Mouse (Mus musculus) spleen, postnatal 14 days (tissue): ENCODE data around the gene Cnksr1.

ENCODE experiments used
- DNase-seq, 2 experiments: peaks; one replicate each; pipeline ENCODE4 v3.0.0; 2021 to 2022; ENCODE audit warnings: low spot score in 2 of 2

Cnksr1 gene

DNA sequence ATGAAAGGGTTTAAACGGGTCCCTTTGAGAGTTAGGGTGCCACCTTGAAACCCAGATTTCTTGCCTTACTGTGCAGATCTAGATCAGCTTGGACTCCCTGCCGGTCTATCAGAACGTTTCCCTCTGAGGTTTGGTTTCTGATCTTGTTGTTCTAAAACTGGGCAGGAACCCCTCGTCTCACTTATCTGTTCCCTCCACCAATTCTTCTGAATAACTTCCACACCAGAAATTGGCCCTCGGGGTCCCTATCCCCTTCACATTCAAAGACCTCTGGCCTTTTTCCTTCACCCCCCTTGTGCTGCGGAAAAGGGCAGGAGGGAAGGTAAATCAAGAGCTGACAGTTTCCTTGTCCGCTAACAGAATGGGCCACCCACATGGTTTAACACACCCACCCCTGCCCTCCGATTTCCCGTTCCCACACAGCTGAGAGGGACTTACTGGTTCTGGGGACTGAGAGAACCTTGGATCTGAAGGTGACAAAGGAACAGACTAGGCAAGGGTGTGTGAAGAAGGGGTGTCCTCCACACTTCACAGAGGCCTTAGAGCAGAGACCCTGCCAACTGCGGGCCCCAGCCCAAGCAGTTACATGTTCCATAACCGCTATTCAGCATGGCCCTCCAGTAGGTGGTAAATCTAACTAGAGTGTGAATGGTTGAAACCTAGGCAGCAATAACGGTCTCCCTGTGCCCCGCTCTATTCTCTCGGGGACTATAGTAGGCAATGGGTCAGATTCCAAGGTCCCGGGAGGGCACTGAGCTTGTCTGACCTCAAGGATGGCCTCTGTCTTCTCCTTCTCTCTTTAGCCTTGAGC, 14.9 kb upstream of the Cnksr1 start:
- DNase-seq = no peak

DNA sequence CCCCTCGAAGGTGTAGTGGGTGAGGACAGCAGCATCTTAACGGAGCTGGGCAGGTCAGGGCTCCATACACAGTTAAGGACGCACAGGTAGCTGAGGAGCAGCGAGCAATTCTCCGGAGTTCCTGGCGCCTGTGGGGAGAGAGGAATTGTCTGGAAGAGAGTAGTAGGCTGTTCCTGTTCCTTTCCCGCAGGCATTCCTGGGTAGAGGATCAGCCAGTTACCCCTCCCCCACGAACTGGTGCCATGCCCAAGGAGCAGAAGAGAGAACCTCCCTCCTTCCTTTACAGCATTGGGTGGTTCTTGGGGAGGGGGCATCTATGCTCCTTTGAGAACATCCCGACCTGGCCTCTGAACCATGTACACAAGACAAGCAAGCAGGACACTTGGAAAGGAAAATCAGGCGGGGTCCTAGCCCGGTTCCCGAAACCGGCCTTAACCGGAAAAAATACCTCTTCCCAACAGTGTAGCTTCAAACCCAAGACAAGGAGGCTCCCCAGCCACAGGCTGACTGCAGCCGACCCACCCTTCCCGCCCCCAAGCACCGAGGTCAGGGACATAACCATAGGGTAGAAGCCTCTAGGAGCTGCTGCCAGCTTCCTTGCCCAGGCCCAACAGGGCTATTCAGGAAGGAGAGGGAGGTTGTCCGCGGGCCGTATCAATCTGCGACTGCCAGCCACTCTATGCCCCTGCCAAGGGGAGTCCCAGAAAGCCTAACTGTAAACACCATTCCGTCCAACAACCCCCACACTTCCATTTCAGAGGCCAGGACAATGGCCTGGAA, 14.1 kb upstream of the Cnksr1 start:
- no peak for DNase-seq

DNA sequence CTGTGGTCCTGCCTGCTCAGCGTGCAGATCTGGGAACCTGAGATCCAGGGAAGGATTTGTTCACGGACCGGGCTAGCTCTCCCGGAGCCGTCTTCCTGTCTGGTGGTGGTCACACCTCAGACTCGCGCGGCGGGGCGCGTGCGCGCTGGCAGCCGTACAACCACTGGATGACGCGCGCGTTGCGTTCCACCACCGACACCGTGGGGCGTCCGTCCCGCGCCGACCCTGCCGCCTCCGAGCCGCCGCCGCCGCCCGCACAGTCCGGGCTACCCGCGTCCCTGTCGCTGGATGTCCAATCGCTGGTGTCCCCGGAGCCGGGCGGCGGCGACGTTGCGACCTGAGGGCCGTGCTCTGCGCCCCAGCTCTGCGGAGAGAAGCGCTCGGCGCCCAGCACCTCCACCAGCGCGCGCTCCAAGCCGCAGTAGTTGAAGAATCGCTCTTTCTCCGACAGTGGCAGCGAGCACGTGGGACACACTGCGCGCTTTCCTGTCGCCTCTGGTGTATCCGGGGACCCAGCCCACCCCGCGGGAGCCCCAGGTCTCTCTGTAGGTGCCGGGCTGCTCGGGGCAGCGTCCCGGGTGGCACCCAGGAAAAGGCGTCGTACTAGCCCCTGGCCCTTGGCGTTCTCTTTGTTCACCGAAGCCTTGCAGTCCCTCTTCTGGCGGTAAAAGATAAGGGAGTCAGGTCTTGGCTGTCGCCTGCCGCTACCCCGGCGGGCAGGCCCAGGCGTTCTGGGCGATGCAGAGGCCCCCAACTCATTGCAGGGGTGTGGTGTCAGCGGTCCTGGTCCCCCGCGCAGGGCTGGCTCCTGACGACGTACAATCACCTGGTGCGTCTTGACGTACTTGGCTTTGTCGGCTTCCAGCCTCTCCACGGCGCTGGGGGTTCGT, 13.3 kb upstream of the Cnksr1 start:
- no peak for DNase-seq

DNA sequence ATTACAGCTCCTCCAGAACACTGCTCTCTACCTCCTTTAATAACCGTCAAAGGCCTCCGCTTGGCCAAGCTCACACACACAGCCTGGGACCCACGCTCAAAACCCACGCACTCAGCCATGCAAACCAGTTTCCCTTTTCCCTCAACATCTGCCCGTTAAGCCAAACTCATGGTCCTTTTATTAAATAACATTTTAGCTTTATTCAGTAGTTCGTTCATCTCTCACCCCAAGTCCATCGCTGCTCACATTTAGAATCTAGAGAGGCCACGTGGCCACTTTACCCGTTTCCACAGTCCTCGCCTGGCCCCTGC, 12.7 kb upstream of the Cnksr1 start:
- no peak for DNase-seq

DNA sequence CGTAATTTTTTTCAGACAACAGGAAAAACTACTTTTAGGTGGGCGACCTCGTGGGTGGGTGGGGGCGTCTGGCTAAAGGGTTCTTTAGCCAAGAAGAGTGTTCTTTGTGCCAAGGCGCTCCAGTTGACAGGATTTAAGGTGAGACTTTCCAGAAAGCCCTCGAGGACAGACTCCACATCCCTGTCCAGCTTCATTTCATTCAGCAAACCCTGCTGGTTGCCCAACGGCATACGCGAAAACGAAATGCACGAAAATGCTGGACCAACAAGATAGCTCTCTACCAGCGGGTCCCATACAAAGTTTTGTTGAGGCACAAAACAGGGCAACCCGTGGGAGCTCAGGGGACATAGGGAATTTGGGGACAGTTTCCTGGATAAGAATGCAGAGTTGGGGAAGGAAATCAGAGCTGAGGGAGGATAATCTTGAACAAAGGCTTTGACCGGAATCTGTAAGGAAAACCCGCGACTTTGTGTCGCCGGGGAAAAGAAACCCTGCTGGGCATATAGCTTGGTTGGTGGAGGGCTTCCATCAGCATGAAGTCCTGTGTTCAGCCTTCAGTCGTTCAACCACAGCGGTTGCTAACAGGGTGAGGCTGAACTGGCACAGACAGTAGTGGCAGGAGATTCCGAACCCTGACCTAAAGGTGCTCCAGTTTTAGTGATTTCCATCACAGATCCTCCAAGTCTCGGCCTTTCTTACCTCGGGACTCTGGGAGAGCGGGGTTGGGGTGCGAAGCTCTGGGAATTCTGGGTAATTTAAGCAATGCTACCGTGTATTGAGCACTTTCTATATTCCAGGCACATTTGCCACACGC, 12.1 kb upstream of the Cnksr1 start:
- no peak for DNase-seq

DNA sequence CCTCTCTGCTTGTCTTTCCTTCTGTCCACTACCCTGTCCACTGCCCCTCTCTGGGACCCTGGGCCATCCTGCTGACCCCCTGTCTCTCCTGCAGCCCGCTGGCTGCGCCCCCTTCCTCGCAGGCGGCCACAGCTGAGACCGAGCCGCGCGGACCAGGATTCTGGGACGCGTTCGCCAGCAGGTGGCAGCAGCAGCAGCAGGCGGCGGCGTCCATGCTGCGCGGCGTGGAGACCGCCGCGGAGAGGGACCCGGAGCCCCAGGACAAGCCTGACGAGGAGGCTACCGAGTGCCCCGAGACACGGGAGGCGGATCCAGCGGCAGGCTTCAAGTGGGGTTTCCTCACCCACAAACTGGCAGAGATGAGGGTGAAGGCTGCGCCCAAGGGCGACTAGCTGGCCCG, 11.5 kb upstream of the Cnksr1 start:
- DNase-seq = peak; percentile 24 to 60

DNA sequence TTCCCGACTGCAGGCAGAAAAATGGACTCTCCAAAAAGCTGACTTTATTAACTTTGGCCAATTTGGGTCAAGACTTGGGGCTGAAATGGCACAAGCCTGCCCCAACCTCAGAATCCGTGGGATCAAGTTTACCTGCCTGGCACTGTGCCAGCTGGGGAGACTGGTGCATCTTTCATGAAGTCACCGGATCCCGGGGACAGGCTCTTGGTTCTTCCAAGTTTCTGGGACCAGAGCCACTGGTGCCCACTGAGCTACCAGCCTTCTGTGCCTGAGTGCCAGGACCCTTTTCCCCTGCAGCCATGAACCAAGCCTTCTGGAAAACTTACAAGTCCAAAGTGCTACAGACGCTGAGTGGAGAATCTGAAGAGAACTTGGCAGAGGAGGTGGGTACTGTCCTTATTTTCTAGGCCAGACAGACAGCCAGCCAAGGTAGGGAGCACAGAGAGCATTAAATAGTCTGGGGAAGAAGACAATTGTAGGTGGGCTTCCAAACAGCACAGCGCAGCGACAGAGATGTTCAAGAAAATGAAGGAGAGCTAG, 8.6 kb upstream of the Cnksr1 start, which contains the start of gene Gm30191:
TSS of gene Gm30191 (plus strand) at position 217 of the 540 bp plus-strand sequence.
- DNase-seq = no peak

DNA sequence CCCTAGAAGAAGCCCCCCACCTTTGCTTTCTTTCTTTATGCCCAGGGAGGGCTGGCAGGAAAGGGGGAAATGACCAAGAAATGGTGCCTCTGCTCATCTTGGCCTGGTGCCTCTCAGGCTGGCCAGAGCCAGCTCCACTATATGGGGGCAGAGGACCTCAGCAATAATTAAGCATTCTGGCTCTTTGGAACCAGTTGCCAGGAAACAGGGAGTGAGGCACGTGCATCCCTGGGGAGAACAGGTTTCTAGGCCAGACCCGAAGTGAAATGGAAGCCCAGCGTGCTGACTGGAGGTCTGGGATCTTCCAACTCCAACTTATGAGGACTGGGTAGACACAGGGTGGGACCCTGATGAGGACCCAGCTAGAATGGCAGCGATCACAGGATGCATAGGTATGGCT, 8.1 kb upstream of the Cnksr1 start:
- DNase-seq = no peak

DNA sequence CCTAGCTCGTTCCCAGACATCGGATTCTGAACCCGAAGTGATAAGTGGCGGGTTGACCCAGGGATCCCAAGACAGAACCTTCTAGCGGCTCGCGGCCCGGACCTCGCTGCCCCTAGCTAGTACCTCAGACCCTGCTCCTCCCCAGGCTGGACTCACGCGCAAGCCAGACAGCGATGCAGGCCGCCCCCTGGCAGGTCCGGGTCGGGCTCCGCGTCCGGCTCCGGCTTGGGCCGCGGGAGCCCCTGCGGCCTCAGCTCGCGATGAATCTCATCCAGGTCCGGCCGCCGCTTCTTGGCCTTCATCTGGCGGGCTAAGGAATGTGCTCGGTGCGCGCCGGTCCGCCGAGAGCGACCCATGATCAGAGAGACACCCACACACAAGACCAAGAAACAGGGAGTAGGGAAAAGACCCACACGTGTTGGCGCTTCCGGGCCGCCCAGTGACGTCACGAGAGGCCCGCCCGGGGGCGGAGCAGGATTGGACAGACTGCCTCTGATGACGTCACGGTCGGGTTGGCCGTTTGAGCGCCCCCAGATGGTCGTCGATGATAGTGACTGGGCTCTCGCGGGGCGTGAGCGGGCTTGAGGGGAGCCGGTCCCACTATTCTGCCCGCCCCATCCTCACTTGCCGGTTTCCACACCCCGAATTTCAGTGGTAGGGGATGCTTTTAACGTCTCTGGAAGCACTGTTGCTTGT, 7.1 kb upstream of the Cnksr1 start, which contains the start of gene Zfp593:
TSS of gene Zfp593 (minus strand) at position 445 of the 696 bp plus-strand sequence.
- peak; percentile 87 to 95 for DNase-seq

DNA sequence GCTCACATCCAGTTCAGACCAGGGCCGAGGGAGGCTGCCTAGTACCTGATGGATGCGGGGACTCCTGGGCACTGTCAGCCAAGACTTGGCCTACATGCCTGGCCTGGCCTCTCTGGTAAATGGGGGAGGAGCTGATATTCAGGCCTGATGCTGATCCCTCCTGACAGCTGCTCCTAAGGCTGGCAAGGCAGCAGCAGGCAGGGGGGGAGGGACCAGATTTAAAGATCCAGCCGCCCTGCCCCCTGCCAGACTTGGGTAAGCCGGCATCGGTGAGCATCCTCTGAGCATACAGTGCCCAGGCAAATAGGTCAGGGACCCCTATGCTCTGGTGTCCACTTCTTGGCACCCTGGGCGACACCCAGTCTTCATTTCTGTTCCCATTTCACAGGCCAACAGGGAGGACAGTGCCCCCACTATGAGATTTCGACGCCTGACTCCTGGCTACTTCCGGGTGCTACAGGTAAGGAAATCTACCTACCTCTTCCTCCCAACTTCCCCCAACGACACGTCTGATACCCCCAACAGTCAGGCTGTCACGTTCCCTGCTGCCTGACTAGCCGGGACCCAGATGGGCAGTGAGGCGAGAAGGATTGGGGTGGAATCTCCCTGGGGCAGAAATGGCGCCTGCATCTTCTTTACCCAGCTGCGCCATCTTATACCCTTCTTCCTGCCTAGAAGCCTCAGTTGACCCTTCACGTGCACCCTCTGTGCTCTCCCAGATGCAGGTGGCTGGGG, 5.5 kb upstream of the Cnksr1 start, which contains the start of gene E130218I03Rik:
TSS of gene E130218I03Rik (plus strand) at position 147 of the 735 bp plus-strand sequence.
- DNase-seq = no peak

DNA sequence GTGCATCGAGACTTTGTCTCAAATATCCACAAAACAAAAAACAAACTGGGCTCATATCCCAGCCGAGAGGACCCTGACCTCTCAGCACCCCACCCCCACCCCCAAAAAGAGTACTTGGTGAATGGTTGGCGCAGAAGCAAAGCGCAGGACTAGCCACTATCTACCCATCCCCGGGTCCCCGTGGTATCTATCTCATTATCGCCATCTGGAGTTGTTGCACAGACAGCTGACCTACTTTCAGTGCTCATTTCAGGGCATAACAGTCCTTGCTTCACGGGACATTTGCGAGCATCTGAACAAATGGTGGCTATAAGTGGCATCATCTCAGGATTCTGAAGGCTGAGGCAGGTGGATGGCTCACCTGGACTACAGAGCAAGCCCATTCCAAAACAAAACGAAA, 487 bp upstream of the Cnksr1 start:
- DNase-seq = no peak

DNA sequence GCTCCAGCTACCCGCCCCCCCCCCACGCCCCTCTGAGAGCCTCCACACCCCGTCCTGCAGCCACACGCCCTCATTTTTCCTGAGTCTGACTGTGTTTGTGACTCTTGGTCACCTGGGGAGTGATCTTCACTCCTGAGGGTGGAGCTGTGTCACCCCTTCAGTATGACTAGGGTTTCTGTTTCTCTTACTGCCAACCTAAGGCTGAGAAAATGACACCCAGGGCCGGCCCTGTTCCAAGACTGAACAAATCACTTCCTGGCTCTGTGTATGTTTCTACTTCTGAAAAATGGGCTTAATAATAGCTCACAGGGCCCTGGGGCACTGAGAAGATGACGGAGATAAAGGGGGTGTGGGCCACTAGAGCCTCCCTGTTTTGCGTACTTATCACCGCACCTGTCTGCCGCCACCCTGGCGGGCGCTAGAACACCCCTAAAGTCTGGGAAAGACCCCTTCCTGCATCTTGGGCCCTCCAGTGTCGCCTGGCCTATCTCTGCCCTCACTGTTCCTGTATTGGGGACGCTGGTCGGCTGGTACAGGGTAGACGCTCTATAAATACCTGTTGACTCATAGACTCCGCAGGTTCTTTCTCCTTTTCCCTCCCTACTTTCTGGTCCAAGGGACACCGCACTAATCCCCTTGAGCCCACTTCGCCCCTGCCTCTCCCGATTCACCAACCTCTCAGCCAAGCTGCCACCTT, 469 bp downstream of the Cnksr1 start:
- DNase-seq = no peak

DNA sequence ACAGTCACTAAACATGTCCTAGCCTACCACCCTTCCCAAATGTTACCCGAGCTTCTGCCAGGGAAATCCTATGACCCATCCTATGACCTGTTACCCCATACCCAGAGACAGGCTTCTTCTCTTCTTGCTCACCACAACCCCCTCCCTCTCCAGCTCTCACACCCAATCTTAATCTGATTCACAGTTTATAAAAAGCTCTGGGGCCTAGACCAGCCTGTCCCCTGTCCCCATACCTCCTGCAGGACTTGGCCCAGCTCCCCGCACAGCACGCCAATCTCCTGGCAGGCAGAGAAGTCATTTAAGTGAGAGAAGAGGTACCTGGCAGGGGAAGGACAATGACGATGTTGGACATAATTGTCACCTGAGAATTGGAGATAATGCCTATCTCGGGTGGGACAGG, 3.3 kb downstream of the Cnksr1 start:
- no peak for DNase-seq

DNA sequence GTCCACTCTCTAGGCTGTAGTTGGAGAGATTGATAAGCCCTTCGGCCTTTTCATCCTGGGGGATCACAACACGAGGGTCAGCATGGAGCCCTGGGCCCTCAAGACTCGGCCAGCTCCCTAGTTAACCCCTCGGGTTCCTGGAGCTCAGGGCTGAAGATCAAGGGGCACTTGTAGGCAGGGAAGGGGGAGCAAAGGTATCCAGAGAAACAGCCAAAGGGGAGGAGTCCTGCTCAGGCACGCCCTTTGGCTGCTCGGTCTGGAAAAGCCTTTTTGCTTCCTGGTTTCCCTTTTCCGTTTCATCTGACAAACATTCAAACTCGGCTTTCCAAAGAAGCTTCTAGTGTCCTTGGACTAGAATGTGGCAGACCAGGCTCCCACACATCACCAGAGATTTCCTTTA, 7.8 kb downstream of the Cnksr1 start:
- DNase-seq = no peak

DNA sequence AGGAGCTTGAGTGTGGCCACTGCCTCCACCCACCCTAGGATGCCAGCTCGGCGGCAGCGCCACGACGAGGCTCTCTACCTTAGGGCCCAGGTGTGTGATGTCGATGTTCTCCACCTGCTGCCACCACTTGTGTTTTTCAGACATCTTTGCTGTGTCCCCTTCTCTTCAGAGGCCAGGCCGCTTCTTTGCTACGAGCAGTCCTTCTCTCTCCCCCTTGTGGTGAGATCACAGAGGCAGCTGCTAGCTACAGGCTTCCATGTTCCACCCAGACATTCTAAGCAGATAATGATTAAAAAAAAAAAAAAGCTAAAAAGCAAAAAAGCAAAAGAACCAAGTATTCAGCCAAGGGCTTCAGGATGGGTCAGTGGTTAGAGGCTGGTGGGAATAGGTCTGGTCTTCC, 11.0 kb downstream of the Cnksr1 start, which contains the start of gene Catsper4:
TSS of gene Catsper4 (minus strand) at position 190 of the 400 bp plus-strand sequence.
- no peak for DNase-seq

DNA sequence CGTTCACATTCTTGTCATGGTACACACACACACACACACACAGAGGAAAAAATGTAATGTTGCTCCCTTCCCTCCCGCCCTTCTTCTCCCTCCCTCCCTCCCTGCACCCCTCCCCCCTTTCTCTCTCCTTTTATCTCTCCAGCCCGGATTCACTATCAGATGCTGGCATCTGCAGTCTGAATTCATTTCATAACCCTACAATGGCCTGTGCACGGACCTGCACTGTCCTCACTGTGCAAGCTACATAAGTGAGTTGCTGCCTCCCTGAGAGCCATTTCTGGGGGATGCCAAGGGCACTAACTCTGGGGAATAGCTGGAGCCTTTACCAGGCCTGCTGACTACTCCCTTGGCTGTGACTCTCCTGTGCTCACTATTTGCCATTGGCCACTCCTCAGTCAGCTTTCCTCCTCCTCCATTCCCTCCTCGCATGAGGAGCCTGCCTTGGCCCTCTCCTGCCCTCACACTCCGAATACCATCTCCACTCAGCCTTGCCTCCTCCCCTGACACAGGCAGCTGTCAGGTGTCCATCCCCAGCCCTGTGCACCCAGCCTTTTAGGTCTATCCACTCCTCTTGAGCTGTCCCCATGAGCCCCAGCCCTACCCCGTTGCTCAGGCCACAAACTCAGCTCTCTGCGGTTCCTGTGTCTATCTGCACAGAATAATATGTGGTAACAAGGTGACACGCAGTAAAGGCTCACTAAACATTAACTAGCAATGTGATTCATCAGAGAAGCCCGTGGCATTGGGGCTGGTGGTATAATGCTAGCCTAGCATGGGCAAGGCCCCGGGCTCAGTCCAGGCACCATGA, 15.2 kb downstream of the Cnksr1 start:
- no peak for DNase-seq

DNA sequence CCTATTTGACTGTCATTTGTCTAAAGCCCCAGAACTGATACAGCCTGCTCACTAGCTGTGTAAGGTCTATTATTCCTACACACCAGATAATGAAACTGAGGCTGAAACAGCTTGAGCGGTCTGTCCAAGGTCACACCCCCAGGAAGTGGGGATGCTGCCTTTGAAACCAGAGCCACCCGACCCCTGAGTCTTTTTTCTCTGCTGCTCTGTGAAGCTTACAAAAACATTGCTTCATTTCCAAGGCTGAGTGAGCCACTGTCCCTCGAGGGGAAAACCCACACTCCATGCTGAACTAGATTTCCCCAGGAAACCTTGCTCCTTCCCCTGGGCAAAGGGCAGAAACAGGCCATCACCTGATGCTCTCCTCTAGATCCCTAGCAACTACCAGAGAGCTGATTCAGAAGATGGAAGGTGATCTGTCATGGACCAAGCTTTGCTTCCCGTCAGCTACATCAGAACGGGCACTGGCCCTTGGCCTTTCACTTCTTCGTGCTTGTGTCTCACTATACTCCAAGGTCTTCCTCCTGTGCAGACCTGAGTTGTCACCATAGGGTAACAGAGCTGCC, 31.6 kb downstream of the Cnksr1 start:
- DNase-seq = no peak
